Mouse (Mus musculus): Measurements from ENCODE around the gene St8sia1. TPM values are rescaled to one million over a fixed set of nuclear protein-coding genes. Genes with fewer than 3 reads are reported as not detected.

The St8sia1 gene
- total RNA-seq, 2 experiments from 2014 or later: 0.11 to 0.23 TPM

- H3K27ac ChIP-seq: no peak overlapping the region
- no peak for DNase-seq
- H3K4me3 ChIP-seq: no peak overlapping the region
- intact Hi-C loops (cut with DNase I): no loop called here
- no peak for TF ChIP-seq CTCF (IDR thresholded peaks at IDR 0.05)
These were observed 55.1 kb downstream of the St8sia1 start for GRCm38 (mm10) chr6:142908911-142909770.

GRCm38 (mm10) chr6:142908412-142908811 is 55.8 kb downstream of the St8sia1 start:
- no peak overlapping the region for H3K27ac ChIP-seq
- TF ChIP-seq CTCF (IDR thresholded peaks at IDR 0.05): no peak
- intact Hi-C loops (cut with DNase I): no loop called here
- no peak overlapping the region for H3K4me3 ChIP-seq
- DNase-seq: no peak

- no peak for TF ChIP-seq CTCF (IDR thresholded peaks at IDR 0.05)
- intact Hi-C loops (cut with DNase I): no loop called here
- no peak overlapping the region for H3K27ac ChIP-seq
- no peak for DNase-seq
- H3K4me3 ChIP-seq: no peak overlapping the region
These were observed 68.9 kb downstream of the St8sia1 start for GRCm38 (mm10) chr6:142895371-142895770.

- intact Hi-C loops (cut with DNase I): no loop called here
- no peak overlapping the region for H3K4me3 ChIP-seq
- no peak for TF ChIP-seq CTCF (IDR thresholded peaks at IDR 0.05)
- no peak for DNase-seq
- H3K27ac ChIP-seq: no peak overlapping the region
These were observed 70.5 kb downstream of the St8sia1 start for GRCm38 (mm10) chr6:142893716-142894115.

- H3K4me3 ChIP-seq: no peak overlapping the region
- TF ChIP-seq CTCF (IDR thresholded peaks at IDR 0.05): no peak
- no peak overlapping the region for H3K27ac ChIP-seq
- DNase-seq: no peak
- intact Hi-C loops (cut with DNase I): no loop called here
These were observed 73.9 kb downstream of the St8sia1 start for GRCm38 (mm10) chr6:142890321-142890720.

- intact Hi-C loops (cut with DNase I): no loop called here
These were observed 75.1 kb downstream of the St8sia1 start for GRCm38 (mm10) chr6:142888970-142889740.

GRCm38 (mm10) chr6:142888346-142888745 is 75.9 kb downstream of the St8sia1 start:
- Histone ChIP-seq H3K4me3 (no peak overlapping the region), H3K27ac (no peak overlapping the region)
- no peak for TF ChIP-seq CTCF (IDR thresholded peaks at IDR 0.05)
- intact Hi-C loops (cut with DNase I): no loop called here
- no peak for DNase-seq

More at GRCm38 (mm10) chr6:142888970-142889740, 75.1 kb downstream of the St8sia1 start:
- no peak overlapping the region for H3K4me3 ChIP-seq
- no peak overlapping the region for H3K27ac ChIP-seq
- DNase-seq: no peak
- TF ChIP-seq CTCF (IDR thresholded peaks at IDR 0.05): no peak

GRCm38 (mm10) chr6:142887375-142887774 is 76.9 kb downstream of the St8sia1 start:
- Histone ChIP-seq H3K27ac (no peak overlapping the region), H3K4me3 (no peak overlapping the region)
- intact Hi-C loops (cut with DNase I): no loop called here
- DNase-seq: no peak
- no peak for TF ChIP-seq CTCF (IDR thresholded peaks at IDR 0.05)

- TF ChIP-seq CTCF (IDR thresholded peaks at IDR 0.05): no peak
- intact Hi-C loops (cut with DNase I): no loop called here
These were observed 78.7 kb downstream of the St8sia1 start for GRCm38 (mm10) chr6:142885364-142886154.

GRCm38 (mm10) chr6:142884128-142884527 is 80.1 kb downstream of the St8sia1 start:
- intact Hi-C loops (cut with DNase I): no loop called here
- DNase-seq: no peak
- Histone ChIP-seq H3K27ac (no peak overlapping the region), H3K4me3 (no peak overlapping the region)
- no peak for TF ChIP-seq CTCF (IDR thresholded peaks at IDR 0.05)

More at GRCm38 (mm10) chr6:142885364-142886154, 78.7 kb downstream of the St8sia1 start:
- DNase-seq: no peak
- Histone ChIP-seq H3K4me3 (no peak overlapping the region), H3K27ac (no peak overlapping the region)

GRCm38 (mm10) chr6:142880849-142881470 is 83.3 kb downstream of the St8sia1 start:
- Histone ChIP-seq H3K4me3 (no peak overlapping the region), H3K27ac (no peak overlapping the region)
- DNase-seq: no peak
- TF ChIP-seq CTCF (IDR thresholded peaks at IDR 0.05): no peak
- intact Hi-C loops (cut with DNase I): no loop called here
